Mouse (Mus musculus) macrophage (primary cell): Measurements from ENCODE around the gene Pafah1b3. TPM values are rescaled to one million over a fixed set of nuclear protein-coding genes. Genes with fewer than 3 reads are reported as not detected.

ENCODE experiments used
- H3K27ac ChIP-seq: fragments of 350-480 bp; formaldehyde crosslinking; 2 replicates; pipeline ENCODE4 v1.9.0; 2021
- H3K36me3 ChIP-seq: fragments of 350-480 bp; formaldehyde crosslinking; 2 replicates; pipeline ENCODE4 v1.9.0; 2021; ENCODE audit errors: inconsistent target
- H3K4me3 ChIP-seq: fragments of 350-480 bp; formaldehyde crosslinking; 2 replicates; pipeline ENCODE4 v1.9.0; 2021; ENCODE audit errors: inconsistent target
- H3K79me2 ChIP-seq: fragments of 350-480 bp; formaldehyde crosslinking; 2 replicates; pipeline ENCODE4 v1.9.0; 2021; ENCODE audit errors: inconsistent target
- WGBS: methylation state at CpG from one replicate; pipeline ENCODE4 v1.1.7; 2026; ENCODE audit warnings: inconsistent platforms; ENCODE audit not compliant: missing documents; 5-methylcytosine and 5-hydroxymethylcytosine counted together
- polyA plus RNA-seq: library from polyadenylated mRNA; stranded (reverse); fragments of 250-400 nt; gene quantifications from 3 replicates; pipeline ENCODE4 v1.2.4, GENCODE M21; 2018; ENCODE audit warnings: inconsistent platforms

Pafah1b3 gene
- polyA plus RNA-seq, 1 experiment from 2014 or later: 7.4 TPM

- H3K79me2 ChIP-seq: peaks cover 34% of the 10 kb centered on the region
- WGBS: 8% methylated on average over 22 of the region's 22 CpGs
- no peak overlapping the region for H3K27ac ChIP-seq
- H3K36me3 ChIP-seq: no peaks in the 10 kb centered on the region
- H3K4me3 ChIP-seq: peak overlapping the region; percentile 12; the same call in 1 of the 2 replicates
Measured at GRCm38 (mm10) chr7:25251071-25251791, 46.6 kb downstream of the Pafah1b3 start.

GRCm38 (mm10) chr7:25250141-25250972 is 47.4 kb downstream of the Pafah1b3 start, which contains the start of gene Erf:
TSS of gene Erf (minus strand) at chr7:25250761.
- H3K79me2 ChIP-seq: peaks cover 43% of the 10 kb centered on the region
- WGBS: under 1% methylated on average over 47 of the region's 81 CpGs
- peaks cover 2% of the 10 kb centered on the region; the same call in 1 of the 2 replicates for H3K36me3 ChIP-seq

DNA sequence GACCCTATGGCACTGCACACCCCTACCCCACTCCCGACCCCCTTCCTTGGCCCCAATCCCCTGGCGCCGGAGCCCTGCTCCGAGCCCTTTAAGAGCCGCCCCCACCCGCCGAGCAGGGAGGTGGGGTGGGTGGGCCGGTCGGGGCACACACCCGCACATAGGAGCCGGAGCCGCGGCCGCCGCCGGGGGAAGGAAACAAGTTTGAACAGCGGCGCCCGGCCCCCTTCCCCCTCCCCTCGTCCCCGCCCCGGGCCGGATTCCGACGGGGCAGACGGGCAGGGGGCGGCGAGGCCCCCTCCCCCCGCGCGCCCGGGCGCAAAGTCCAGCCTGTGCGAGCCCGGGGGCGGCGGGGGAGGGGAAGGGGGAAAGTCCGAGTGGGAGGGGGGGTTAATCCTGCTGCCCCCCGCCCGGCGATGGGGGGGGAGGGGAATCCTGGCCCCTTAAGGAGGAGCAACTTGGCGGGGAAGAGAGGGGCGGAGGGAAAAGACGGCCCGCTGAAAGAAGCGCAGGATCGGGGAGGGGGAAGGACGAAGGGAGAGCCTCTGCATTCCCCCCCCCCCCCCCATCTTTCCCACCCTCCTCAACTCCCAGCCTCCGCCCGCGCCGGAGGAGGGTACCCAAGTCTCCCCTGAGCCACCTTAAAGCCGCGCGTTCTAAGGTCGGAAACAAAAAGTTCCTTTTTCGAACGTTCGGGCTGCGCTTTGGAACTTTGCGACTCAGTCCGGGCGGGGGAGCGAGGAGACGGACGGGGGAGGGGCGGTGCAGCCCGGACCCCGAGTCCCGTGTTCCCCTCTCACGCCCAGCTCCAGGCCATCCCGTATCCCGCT is 48.3 kb downstream of the Pafah1b3 start:
- Histone ChIP-seq H3K36me3 (peaks cover 4% of the 10 kb centered on the region; the same call in 1 of the 2 replicates), H3K4me3 (peak overlapping the region; percentile 91), H3K79me2 (peaks cover 51% of the 10 kb centered on the region), H3K27ac (peak overlapping the region; percentile 79)
- under 1% methylated on average over 41 of the region's 73 CpGs for WGBS

More at GRCm38 (mm10) chr7:25250141-25250972, 47.4 kb downstream of the Pafah1b3 start, which contains the start of gene Erf:
- peak within 1 kb of the TSS; percentile 79 for H3K27ac ChIP-seq
- peak within 1 kb of the TSS; percentile 91 for H3K4me3 ChIP-seq

DNA sequence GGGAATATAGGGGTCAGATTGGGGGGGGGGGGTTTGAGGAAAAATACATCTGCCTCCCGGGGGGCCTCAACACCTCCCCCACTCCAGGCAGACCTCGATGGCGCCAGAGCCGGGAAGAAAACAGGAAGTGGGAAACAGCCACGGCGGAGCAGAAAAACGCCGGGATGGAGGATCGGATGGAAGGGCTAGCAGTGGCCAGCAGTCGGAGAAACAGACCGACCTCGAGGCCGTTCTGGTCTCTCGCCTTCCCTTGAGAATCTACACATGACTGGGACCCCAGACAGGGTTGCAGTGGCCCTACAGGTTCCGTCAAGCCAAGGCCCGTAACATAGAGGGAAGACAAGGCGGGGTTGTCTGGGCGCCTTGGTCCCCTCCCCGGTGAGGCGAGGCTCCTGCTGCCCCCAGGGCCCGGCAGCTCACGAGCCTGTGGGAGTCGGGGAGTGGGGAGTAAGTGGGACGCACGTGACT is 48.9 kb downstream of the Pafah1b3 start:
- WGBS: under 1% methylated on average over 22 of the region's 25 CpGs
- peak overlapping the region; percentile 46 for H3K4me3 ChIP-seq
- H3K36me3 ChIP-seq: peaks cover 4% of the 10 kb centered on the region; the same call in 1 of the 2 replicates
- H3K79me2 ChIP-seq: peaks cover 54% of the 10 kb centered on the region
- peak overlapping the region; percentile 68 for H3K27ac ChIP-seq

DNA sequence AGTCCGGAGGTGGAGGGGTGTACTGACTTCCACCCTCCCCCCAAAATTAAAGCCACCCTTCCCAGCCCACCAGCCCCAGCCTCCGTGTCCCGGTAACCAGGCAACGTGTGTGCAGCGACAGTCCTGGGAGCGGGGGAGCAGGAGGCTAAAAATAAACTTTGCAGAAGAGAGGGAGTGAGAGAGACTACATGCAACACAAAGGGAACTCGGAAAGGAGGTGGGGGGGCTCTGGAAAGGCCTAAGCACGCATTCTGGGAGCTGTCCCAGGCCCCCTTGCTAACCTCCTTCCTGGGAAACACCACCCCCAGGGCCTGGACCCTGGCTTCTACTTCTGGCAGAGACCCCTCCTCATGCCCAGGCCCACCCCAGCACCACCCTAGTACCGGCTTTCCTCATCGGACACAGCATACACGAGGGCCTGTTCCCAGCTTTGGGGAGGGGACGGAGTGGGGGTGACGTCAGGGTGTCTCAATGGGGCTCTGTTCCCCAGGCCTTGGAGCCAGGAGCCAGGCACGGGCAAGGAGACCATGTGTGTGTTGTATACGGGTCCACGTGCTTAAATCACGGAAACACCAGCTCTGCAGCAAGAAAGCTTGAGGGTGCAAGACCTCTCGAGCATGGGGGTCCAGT is 49.7 kb downstream of the Pafah1b3 start:
- H3K4me3 ChIP-seq: peak overlapping the region; percentile 46
- H3K27ac ChIP-seq: peak overlapping the region; percentile 68
- 13% methylated on average over 18 of the region's 18 CpGs for WGBS

DNA sequence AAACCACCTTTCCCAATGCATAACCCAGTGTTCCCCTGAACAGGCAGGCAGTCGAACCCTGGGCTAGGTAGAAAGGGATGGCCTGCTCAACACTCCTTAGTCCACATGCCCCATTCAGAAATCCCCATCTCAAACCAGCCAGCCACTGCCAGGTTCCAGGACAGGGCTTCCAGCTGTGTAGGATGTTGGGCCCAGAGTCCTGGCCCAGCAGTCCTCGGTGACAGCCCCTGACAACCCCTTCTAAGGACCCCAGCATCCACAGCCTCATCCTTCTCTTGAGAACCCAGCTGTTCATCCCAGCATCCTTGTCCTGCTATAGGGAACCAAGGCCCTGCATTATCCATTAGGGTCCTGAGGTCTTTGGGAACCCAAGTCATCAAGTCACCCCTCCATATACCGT is 50.3 kb downstream of the Pafah1b3 start:
- Histone ChIP-seq H3K36me3 (peaks cover 4% of the 10 kb centered on the region; the same call in 1 of the 2 replicates), H3K27ac (no peak overlapping the region), H3K79me2 (peaks cover 54% of the 10 kb centered on the region), H3K4me3 (no peak overlapping the region)
- WGBS: 36% methylated on average over 3 of the region's 3 CpGs

More for the DNA sequence above, 49.7 kb downstream of the Pafah1b3 start:
- peaks cover 4% of the 10 kb centered on the region; the same call in 1 of the 2 replicates for H3K36me3 ChIP-seq
- H3K79me2 ChIP-seq: peaks cover 54% of the 10 kb centered on the region

- Histone ChIP-seq H3K4me3 (no peak overlapping the region), H3K27ac (no peak overlapping the region), H3K36me3 (peaks cover 4% of the 10 kb centered on the region; the same call in 1 of the 2 replicates), H3K79me2 (peaks cover 54% of the 10 kb centered on the region)
- 25% methylated on average over 4 of the region's 4 CpGs for WGBS
Measured at GRCm38 (mm10) chr7:25246759-25247137, 51.0 kb downstream of the Pafah1b3 start.

GRCm38 (mm10) chr7:25246079-25246758 is 51.6 kb downstream of the Pafah1b3 start:
- peaks cover 54% of the 10 kb centered on the region for H3K79me2 ChIP-seq
- H3K4me3 ChIP-seq: no peak overlapping the region
- 57% methylated on average over 20 of the region's 20 CpGs for WGBS
- H3K27ac ChIP-seq: no peak overlapping the region
- H3K36me3 ChIP-seq: peaks cover 4% of the 10 kb centered on the region; the same call in 1 of the 2 replicates

Other genes starting within 250 kb of the Pafah1b3 start
- 0.22 to 0.47 TPM (median 0.26 TPM) in 3 replicates for gene Grik5, start 225.6 kb downstream of the Pafah1b3 start, polyA plus RNA-seq
- 5.7 to 7.6 TPM (median 6.5 TPM) in 3 replicates for gene Zfp574, start 225.4 kb downstream of the Pafah1b3 start, polyA plus RNA-seq
- 10.3 to 30.9 TPM (median 23.9 TPM) in 3 replicates for gene Pou2f2, start 118.3 kb downstream of the Pafah1b3 start, polyA plus RNA-seq
- gene Dedd2, start 77.4 kb downstream of the Pafah1b3 start, polyA plus RNA-seq: 2.2 to 9.2 TPM (median 3.1 TPM) in 3 replicates
- gene Zfp526, start 76.6 kb downstream of the Pafah1b3 start, polyA plus RNA-seq: 4.1 to 4.8 TPM (median 4.5 TPM) in 3 replicates
- 51.8 to 78.1 TPM (median 55.3 TPM) in 3 replicates for gene Gsk3a, start 60.1 kb downstream of the Pafah1b3 start, polyA plus RNA-seq
- gene Erf, start 47.2 kb downstream of the Pafah1b3 start, polyA plus RNA-seq: 11.9 to 14.5 TPM (median 14.2 TPM) in 3 replicates
- 88.9 to 139 TPM (median 118 TPM) in 3 replicates for gene Cic, start 30.3 kb downstream of the Pafah1b3 start, polyA plus RNA-seq
- not detected in 3 replicates for gene Prr19, start 3.4 kb upstream of the Pafah1b3 start, polyA plus RNA-seq
- not detected in 3 replicates for gene Tmem145, start 8.1 kb upstream of the Pafah1b3 start, polyA plus RNA-seq
- 5.6 to 10.5 TPM (median 7.3 TPM) in 3 replicates for gene Megf8, start 19.2 kb upstream of the Pafah1b3 start, polyA plus RNA-seq
- not detected in 3 replicates for gene Cnfn, start 71.7 kb upstream of the Pafah1b3 start, polyA plus RNA-seq
- gene Lipe, start 100.7 kb upstream of the Pafah1b3 start, polyA plus RNA-seq: 7.5 to 17.2 TPM (median 9.2 TPM) in 3 replicates
- gene Cxcl17, start 114.9 kb upstream of the Pafah1b3 start, polyA plus RNA-seq: not detected in 3 replicates
- 5.5 to 15.5 TPM (median 10.5 TPM) in 3 replicates for gene Ceacam1, start 179.6 kb upstream of the Pafah1b3 start, polyA plus RNA-seq
- 0.19 TPM in 1 of 3 replicates, not detected in the others for gene Ceacam2, start 241.9 kb upstream of the Pafah1b3 start, polyA plus RNA-seq